Mouse (Mus musculus): ENCODE measurements around the gene Rubcn. TPM values are rescaled to one million over a fixed set of nuclear protein-coding genes. Genes with fewer than 3 reads are reported as not detected.

Rubcn gene
- total RNA-seq, 2 experiments from 2014 or later: 61.4 to 62.4 TPM

- DNase-seq: no peak
Observed at GRCm38 (mm10) chr16:32818036-32818435, 59.5 kb downstream of the Rubcn start.

- DNase-seq: no peak
Observed at GRCm38 (mm10) chr16:32815160-32815605, 62.4 kb downstream of the Rubcn start.

GRCm38 (mm10) chr16:32814539-32814938, 63.0 kb downstream of the Rubcn start:
- peak in 1 of 2 experiments; percentile 4 for DNase-seq

GRCm38 (mm10) chr16:32813771-32814170, 63.8 kb downstream of the Rubcn start:
- no peak for DNase-seq

GRCm38 (mm10) chr16:32813362-32813761, 64.2 kb downstream of the Rubcn start:
- DNase-seq: no peak

- peak; percentile 69 to 79 for DNase-seq
Observed at GRCm38 (mm10) chr16:32812888-32813361, 64.6 kb downstream of the Rubcn start.

- no peak for DNase-seq
Observed at GRCm38 (mm10) chr16:32810321-32810720, 67.2 kb downstream of the Rubcn start, which contains the start of gene Smbd1. Gene Smbd1 (minus strand): TSS chr16:32810477.

GRCm38 (mm10) chr16:32807408-32808185, 70.0 kb downstream of the Rubcn start:
- no peak for DNase-seq

GRCm38 (mm10) chr16:32805151-32805550, 72.4 kb downstream of the Rubcn start:
- no peak for DNase-seq

- no peak for DNase-seq
Observed at GRCm38 (mm10) chr16:32803901-32804300, 73.7 kb downstream of the Rubcn start.

- peak; percentile 30 to 41 for DNase-seq
Observed at GRCm38 (mm10) chr16:32803252-32803853, 74.2 kb downstream of the Rubcn start.

- no peak for DNase-seq
Observed at GRCm38 (mm10) chr16:32797426-32797689, 80.2 kb downstream of the Rubcn start, which contains the start of gene Muc20. Gene Muc20 (minus strand): TSS chr16:32797435.

GRCm38 (mm10) chr16:32796676-32797425, 80.7 kb downstream of the Rubcn start:
- no peak for DNase-seq

- DNase-seq: no peak
Observed at GRCm38 (mm10) chr16:32795177-32795576, 82.4 kb downstream of the Rubcn start.

GRCm38 (mm10) chr16:32790056-32790455, 87.5 kb downstream of the Rubcn start:
- DNase-seq: no peak

- DNase-seq: peak; percentile 16 to 25
Observed at GRCm38 (mm10) chr16:32784840-32785239, 92.7 kb downstream of the Rubcn start.

- DNase-seq: no peak
Observed at GRCm38 (mm10) chr16:32783324-32784062, 94.1 kb downstream of the Rubcn start.

GRCm38 (mm10) chr16:32778956-32779355, 98.6 kb downstream of the Rubcn start:
- DNase-seq: no peak

- DNase-seq: no peak
Observed at GRCm38 (mm10) chr16:32776676-32777075, 100.9 kb downstream of the Rubcn start.
